30 mouse cellular contexts compared by ENCODE assay signal in genomic region chr7:113292193-113292592, GRCm38 (mm10).
DNase-seq lines count a peak whose midpoint lies in the region; ATAC-seq lines count a peak whose summit lies in the region.
"Had no signal": no experiment of that assay in that cellular context is flagged by ENCODE, and none has a peak within 500 bp of the region (broad histone marks: within the 10 kb centered on the region; RNA-seq: fewer than 3 reads in every experiment).

No protein-coding gene starts in this region.

- ATAC-seq in liver, embryonic 11.5 days (replicated peaks; ENCODE audit: low FRiP score) = peak; percentile 61; the same call in 1 of the 2 replicates
- ATAC-seq in erythroblast, adult 5-6 weeks (replicated peaks; ENCODE audit: low FRiP score, poor library complexity, severe bottlenecking) = peak; percentile 59; the same call in 1 of the 2 replicates
- ATAC-seq in liver, embryonic 15.5 days (ENCODE audit: insufficient read depth) = peak; percentile 51; the same call in 1 of the 2 replicates
- ATAC-seq: forebrain, embryonic 14.5 days; hindbrain, postnatal 0 days; intestine, embryonic 15.5 days; lung, postnatal 0 days; midbrain, embryonic 16.5 days had no signal

- no peak overlapping the region for H3K4me3 ChIP-seq in liver, embryonic 11.5 days (ENCODE audit: low read depth, low read length)
- H3K4me3 ChIP-seq in liver, embryonic 15.5 days (replicated peaks) = no peak overlapping the region
- H3K4me3 ChIP-seq: hindbrain, embryonic 12.5 days; intestine, embryonic 15.5 days; left cerebral cortex, adult 2 months; limb, embryonic 12.5 days; neural tube, embryonic 12.5 days had no signal

- no peaks in the 10 kb centered on the region for H3K27me3 ChIP-seq in liver, embryonic 11.5 days (replicated peaks; ENCODE audit: control insufficient read depth, insufficient read depth, low read length)
- no peaks in the 10 kb centered on the region for H3K27me3 ChIP-seq in liver, embryonic 15.5 days
- H3K27me3 ChIP-seq: hindbrain, embryonic 12.5 days; intestine, embryonic 15.5 days; limb, embryonic 12.5 days; neural tube, embryonic 12.5 days had no signal

- no peaks in the 10 kb centered on the region for H3K9me3 ChIP-seq in liver, embryonic 11.5 days (ENCODE audit: control insufficient read depth, low read length)
- no peaks in the 10 kb centered on the region for H3K9me3 ChIP-seq in liver, embryonic 15.5 days (replicated peaks)
- H3K9me3 ChIP-seq: hindbrain, embryonic 12.5 days; intestine, embryonic 15.5 days; limb, embryonic 12.5 days; neural tube, embryonic 12.5 days had no signal

- no peak overlapping the region for H3K9ac ChIP-seq in liver, embryonic 11.5 days (ENCODE audit: low read depth, low read length)
- H3K9ac ChIP-seq in liver, embryonic 15.5 days = no peak overlapping the region
- H3K9ac ChIP-seq: hindbrain, embryonic 12.5 days; intestine, embryonic 15.5 days; limb, embryonic 12.5 days; neural tube, embryonic 12.5 days had no signal

- peaks cover 13% of the 10 kb centered on the region for H3K4me1 ChIP-seq in liver, embryonic 11.5 days (replicated peaks; ENCODE audit: control insufficient read depth, insufficient read depth, low read length)
- peaks cover 37% of the 10 kb centered on the region for H3K4me1 ChIP-seq in liver, embryonic 15.5 days (replicated peaks)

- no peak overlapping the region for H3K27ac ChIP-seq in liver, embryonic 11.5 days (ENCODE audit: low read depth, low read length)
- no peak overlapping the region for H3K27ac ChIP-seq in liver, embryonic 15.5 days (replicated peaks)
- H3K27ac ChIP-seq: hindbrain, embryonic 12.5 days; hindbrain, postnatal 0 days; intestine, embryonic 15.5 days; left cerebral cortex, adult 2 months; limb, embryonic 12.5 days; macrophage; neural tube, embryonic 12.5 days had no signal

- no peak for DNase-seq in liver, embryonic 11.5 days (ENCODE audit: low spot score)
- no peak for DNase-seq in liver
- DNase-seq in cerebellum, postnatal 25 days = no peak
- no peak for DNase-seq in layer of hippocampus, postnatal 14 days (ENCODE audit: low spot score in 2 of 2)
- no peak for DNase-seq in adrenal gland, adult 18-20 months (ENCODE audit: low spot score in 2 of 2)
- DNase-seq: adrenal gland, adult 2 months; cerebellum, adult 11-12 months; cerebellum, postnatal 10 days; gastrocnemius, postnatal 36 days; heart, adult 18-20 months; heart, postnatal 36 days; kidney, adult 8-10 months; kidney, postnatal 10 days; lung, adult 18-20 months; right cerebral cortex, adult 18-20 months; spleen, adult 18-20 months; thymus, postnatal 14 days had no signal

- H3K36me3 ChIP-seq in liver, embryonic 11.5 days (ENCODE audit: control insufficient read depth, insufficient read depth, low read length) = no peaks in the 10 kb centered on the region
- H3K36me3 ChIP-seq in liver, embryonic 15.5 days (replicated peaks) = no peaks in the 10 kb centered on the region
- H3K36me3 ChIP-seq: hindbrain, embryonic 12.5 days; intestine, embryonic 15.5 days; limb, embryonic 12.5 days; neural tube, embryonic 12.5 days had no signal

- H3K4me2 ChIP-seq in liver, embryonic 11.5 days = no peak overlapping the region
- no peak overlapping the region for H3K4me2 ChIP-seq in liver, embryonic 15.5 days
- H3K4me2 ChIP-seq: heart, embryonic 11.5 days; hindbrain, embryonic 12.5 days; intestine, embryonic 15.5 days; limb, embryonic 12.5 days; neural tube, embryonic 12.5 days had no signal

- 65% methylated on average over 4 of the region's 4 CpGs for WGBS in liver, embryonic 11.5 days
- WGBS in liver, embryonic 15.5 days (ENCODE audit: insufficient replicate concordance) = 43% methylated on average over 4 of the region's 4 CpGs
